Mouse (Mus musculus) embryonic facial prominence, embryonic 11.5 days (tissue): ENCODE results near the gene Jmjd7. TPM values are rescaled to one million over a fixed set of nuclear protein-coding genes. Genes with fewer than 3 reads are reported as not detected.

Experiments
- ATAC-seq: fragments of 200-750 bp; cut with Nextera tagmentation; replicated peaks from 2 replicates; pipeline ENCODE4 v1.8.0; 2017; ENCODE audit warnings: low read depth; ENCODE audit not compliant: insufficient number of reproducible peaks, low FRiP score, low TSS enrichment
- DNase-seq: peaks from one replicate; pipeline ENCODE4 v3.0.0-alpha.2; 2015; ENCODE audit warnings: low spot score
- H3K27ac ChIP-seq: fragments of 300-500 bp; sonication (generic); replicated peaks from 2 replicates; pipeline ENCODE4 v1.5.1; 2014; ENCODE audit warnings: mild to moderate bottlenecking, low read depth, low read length, control low read depth
- H3K27me3 ChIP-seq: fragments of 300-500 bp; sonication (generic); 2 replicates; pipeline ENCODE4 v1.6.1; 2014; ENCODE audit warnings: mild to moderate bottlenecking, low read length, moderate library complexity, mixed read lengths; ENCODE audit not compliant: control insufficient read depth, insufficient read depth
- H3K36me3 ChIP-seq: fragments of 300-500 bp; sonication (generic); replicated peaks from 2 replicates; pipeline ENCODE4 v1.6.1; 2014; ENCODE audit warnings: low read depth, mild to moderate bottlenecking, low read length, moderate library complexity, mixed read lengths; ENCODE audit not compliant: control insufficient read depth, insufficient read depth
- H3K4me1 ChIP-seq: fragments of 300-500 bp; sonication (generic); 2 replicates; pipeline ENCODE4 v1.6.1; 2014; ENCODE audit warnings: low read length, mixed read lengths; ENCODE audit not compliant: control insufficient read depth, insufficient read depth
- H3K4me2 ChIP-seq: fragments of 300-500 bp; sonication (generic); 2 replicates; pipeline ENCODE4 v1.6.1; 2014; ENCODE audit warnings: low read depth, mild to moderate bottlenecking, control low read depth, low read length, moderate library complexity
- H3K4me3 ChIP-seq: fragments of 300-500 bp; sonication (generic); 2 replicates; pipeline ENCODE4 v1.5.1; 2014; ENCODE audit warnings: low read depth, low read length, control low read depth
- H3K9ac ChIP-seq: fragments of 300-500 bp; sonication (generic); replicated peaks from 2 replicates; pipeline ENCODE4 v1.6.1; 2014; ENCODE audit warnings: mild to moderate bottlenecking, control low read depth, low read length
- H3K9me3 ChIP-seq: fragments of 300-500 bp; sonication (generic); replicated peaks from 2 replicates; pipeline ENCODE4 v1.6.1; 2016; ENCODE audit warnings: mild to moderate bottlenecking, low read length, inconsistent platforms, mixed read lengths; ENCODE audit not compliant: control insufficient read depth
- WGBS: fragments of 180-500 bp; shearing (Covaris S2); extraction: QIAGEN DNeasy Blood & Tissue Kit; methylation state at CpG from one replicate; pipeline ENCODE4 v1.1.7; 2014; 5-methylcytosine and 5-hydroxymethylcytosine counted together
- polyA plus RNA-seq: library from polyadenylated mRNA; unstranded; fragments of >200 nt; fragmentation: Nextera tagmentation; extraction: Ambion mirVana; gene quantifications from 2 replicates; pipeline ENCODE4 v1.2.1, GENCODE M21; 2014

The Jmjd7 gene
- polyA plus RNA-seq, 1 experiment from 2014 or later: 15.4 TPM

GRCm38 (mm10) chr2:120055923-120056322 lies 28.6 kb downstream of the Jmjd7 start:
- Histone ChIP-seq H3K9me3 (no peaks in the 10 kb centered on the region), H3K27ac (no peak overlapping the region), H3K4me3 (no peak overlapping the region), H3K4me2 (no peak overlapping the region), H3K36me3 (no peaks in the 10 kb centered on the region), H3K4me1 (no peaks in the 10 kb centered on the region), H3K9ac (no peak overlapping the region), H3K27me3 (no peaks in the 10 kb centered on the region)
- ATAC-seq: no peak
- WGBS: 90% methylated on average over 10 of the region's 10 CpGs
- no peak for DNase-seq

DNA sequence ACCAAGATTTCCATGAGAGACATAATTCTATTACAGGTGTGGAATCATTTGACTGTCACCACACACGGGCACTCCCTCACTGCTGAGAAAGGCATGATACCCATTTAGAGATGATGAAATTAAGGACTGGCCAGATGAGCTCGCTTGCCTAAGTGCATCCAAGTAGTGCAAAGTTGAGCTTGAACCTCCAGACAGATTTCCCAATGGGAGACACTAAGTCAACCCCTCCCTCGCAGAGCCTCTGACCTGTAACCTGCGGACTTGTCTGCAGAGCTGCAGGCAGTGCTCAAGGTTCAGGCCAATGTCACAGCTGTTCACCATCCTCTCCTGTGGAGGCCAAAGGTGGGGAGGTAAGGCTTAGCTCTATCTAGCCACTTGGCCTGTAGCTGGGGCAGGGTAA lies 31.5 kb downstream of the Jmjd7 start:
- ATAC-seq: no peak
- no peak overlapping the region for H3K9ac ChIP-seq
- no peaks in the 10 kb centered on the region for H3K36me3 ChIP-seq

GRCm38 (mm10) chr2:120059466-120059865 lies 32.2 kb downstream of the Jmjd7 start:
- WGBS: 87% methylated on average over 3 of the region's 3 CpGs
- no peak overlapping the region for H3K27ac ChIP-seq
- no peak for ATAC-seq

More for the DNA sequence above, 31.5 kb downstream of the Jmjd7 start:
- H3K4me1 ChIP-seq: no peaks in the 10 kb centered on the region
- no peak for DNase-seq
- H3K4me3 ChIP-seq: no peak overlapping the region
- WGBS: 79% methylated on average over 4 of the region's 4 CpGs
- no peaks in the 10 kb centered on the region for H3K9me3 ChIP-seq
- no peak overlapping the region for H3K27ac ChIP-seq
- no peaks in the 10 kb centered on the region for H3K27me3 ChIP-seq
- no peak overlapping the region; the same call in 1 of the 2 replicates for H3K4me2 ChIP-seq

GRCm38 (mm10) chr2:120060190-120060589 lies 32.9 kb downstream of the Jmjd7 start:
- Histone ChIP-seq H3K36me3 (no peaks in the 10 kb centered on the region), H3K27ac (no peak overlapping the region), H3K27me3 (no peaks in the 10 kb centered on the region), H3K4me2 (no peak overlapping the region), H3K9me3 (no peaks in the 10 kb centered on the region), H3K9ac (no peak overlapping the region), H3K4me1 (no peaks in the 10 kb centered on the region), H3K4me3 (no peak overlapping the region)
- 50% methylated on average over 6 of the region's 6 CpGs for WGBS
- ATAC-seq (no peak), DNase-seq (peak; percentile 42)

More at GRCm38 (mm10) chr2:120059466-120059865, 32.2 kb downstream of the Jmjd7 start:
- DNase-seq: no peak
- Histone ChIP-seq H3K9me3 (no peaks in the 10 kb centered on the region), H3K4me3 (no peak overlapping the region), H3K36me3 (no peaks in the 10 kb centered on the region), H3K4me2 (no peak overlapping the region), H3K9ac (no peak overlapping the region), H3K27me3 (no peaks in the 10 kb centered on the region), H3K4me1 (no peaks in the 10 kb centered on the region)

- Histone ChIP-seq H3K27ac (no peak overlapping the region), H3K4me1 (no peaks in the 10 kb centered on the region), H3K27me3 (no peaks in the 10 kb centered on the region), H3K9ac (no peak overlapping the region), H3K4me2 (no peak overlapping the region), H3K36me3 (no peaks in the 10 kb centered on the region), H3K9me3 (no peaks in the 10 kb centered on the region), H3K4me3 (no peak overlapping the region)
- no peak for ATAC-seq
- 64% methylated on average over 9 of the region's 9 CpGs for WGBS
- no peak for DNase-seq
Observed at GRCm38 (mm10) chr2:120060651-120061050, 33.4 kb downstream of the Jmjd7 start.

DNA sequence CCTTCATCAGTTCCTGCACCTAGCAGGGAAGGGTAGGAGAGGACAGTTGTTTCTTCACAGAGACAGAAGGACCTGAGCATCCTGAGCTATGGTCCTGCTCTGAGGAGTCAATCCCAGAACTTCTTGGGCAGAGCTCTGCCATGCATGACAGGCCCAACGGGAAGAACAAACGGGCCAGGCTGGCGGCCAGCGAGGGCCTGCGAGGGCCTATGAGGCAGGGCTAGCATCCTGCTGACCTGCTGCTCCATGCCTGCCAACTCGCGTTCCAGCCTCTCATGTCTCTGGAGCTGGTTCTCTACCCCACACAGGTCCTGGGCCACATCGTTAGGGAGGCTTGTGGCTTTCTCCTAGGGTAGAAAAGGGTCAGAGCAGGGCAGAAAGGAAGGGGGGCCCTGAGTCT lies 35.0 kb downstream of the Jmjd7 start:
- no peak overlapping the region for H3K4me3 ChIP-seq
- no peaks in the 10 kb centered on the region for H3K27me3 ChIP-seq
- no peak overlapping the region for H3K9ac ChIP-seq
- no peaks in the 10 kb centered on the region for H3K36me3 ChIP-seq
- no peaks in the 10 kb centered on the region for H3K9me3 ChIP-seq
- no peak overlapping the region for H3K4me2 ChIP-seq
- H3K4me1 ChIP-seq: no peaks in the 10 kb centered on the region
- no peak overlapping the region for H3K27ac ChIP-seq
- WGBS: 78% methylated on average over 8 of the region's 8 CpGs
- DNase-seq (no peak), ATAC-seq (no peak)

DNA sequence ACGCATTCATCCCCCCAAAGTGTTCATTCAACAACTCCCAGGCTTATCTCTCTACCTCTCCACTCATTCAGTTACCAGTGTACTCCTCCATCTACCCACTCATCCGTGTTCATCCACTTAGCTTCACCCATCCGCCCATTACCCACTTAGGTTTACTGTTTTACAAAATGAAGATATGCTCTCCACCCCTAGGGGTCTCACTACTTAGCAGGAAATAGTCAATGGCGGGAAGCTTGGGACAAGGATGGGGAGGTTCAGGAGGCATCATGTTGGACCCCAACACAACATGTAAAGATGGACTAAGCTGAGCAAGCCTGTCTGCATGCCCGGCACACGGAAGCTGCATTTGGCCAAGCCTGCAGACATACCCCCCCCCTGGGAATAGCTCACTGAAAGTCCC lies 37.4 kb downstream of the Jmjd7 start:
- DNase-seq (no peak), ATAC-seq (no peak)
- Histone ChIP-seq H3K27ac (no peak overlapping the region), H3K4me2 (no peak overlapping the region), H3K27me3 (no peaks in the 10 kb centered on the region), H3K9me3 (no peaks in the 10 kb centered on the region), H3K9ac (no peak overlapping the region), H3K4me1 (no peaks in the 10 kb centered on the region), H3K4me3 (no peak overlapping the region), H3K36me3 (no peaks in the 10 kb centered on the region)
- WGBS: 79% methylated on average over 6 of the region's 6 CpGs

DNA sequence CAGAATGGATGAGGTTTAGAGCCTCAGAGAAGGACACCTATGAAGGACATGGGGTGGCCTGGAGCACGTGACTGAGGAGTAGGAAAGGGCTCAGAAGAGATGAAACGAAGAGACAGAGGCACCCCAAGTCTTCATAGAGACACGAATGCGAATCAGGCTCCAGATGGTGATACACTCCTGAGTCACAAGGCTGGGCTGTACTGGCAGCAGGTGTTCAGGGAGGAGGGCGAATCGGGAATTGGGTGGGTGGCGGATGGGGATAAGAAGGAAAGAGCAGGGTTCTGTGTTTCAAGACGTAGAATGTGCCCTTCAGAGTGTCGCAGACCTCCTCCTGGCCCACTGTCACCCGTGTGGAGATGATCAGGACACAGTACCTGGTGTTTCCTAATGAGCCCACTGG lies 38.0 kb downstream of the Jmjd7 start:
- H3K4me3 ChIP-seq: no peak overlapping the region
- H3K27ac ChIP-seq: no peak overlapping the region
- DNase-seq (no peak), ATAC-seq (no peak)
- H3K4me2 ChIP-seq: no peak overlapping the region
- WGBS: 89% methylated on average over 10 of the region's 10 CpGs
- H3K4me1 ChIP-seq: no peaks in the 10 kb centered on the region; the same call in 1 of the 2 replicates
- no peaks in the 10 kb centered on the region for H3K9me3 ChIP-seq
- H3K27me3 ChIP-seq: no peaks in the 10 kb centered on the region
- H3K9ac ChIP-seq: no peak overlapping the region
- H3K36me3 ChIP-seq: no peaks in the 10 kb centered on the region
